Mouse (Mus musculus) MEL (cell line): ENCODE results near the gene Zpbp. TPM values are rescaled to one million over a fixed set of nuclear protein-coding genes. Genes with fewer than 3 reads are reported as not detected.

Experiments used
- DNase-seq: peaks from one replicate; pipeline ENCODE4 v3.0.0; 2011; ENCODE audit warnings: low read depth, low spot score
- H3K27ac ChIP-seq: 2 replicates; pipeline ENCODE4 v1.5.1; 2012; ENCODE audit warnings: low read depth, mild to moderate bottlenecking, control low read depth, low read length, moderate library complexity; ENCODE audit not compliant: control insufficient read depth
- H3K27me3 ChIP-seq, 2 experiments: fragments of 150-350 bp in 1 of 2; sonication (generic) in 1 of 2; 2 replicates each; pipeline ENCODE4 v1.6.1; 2012; ENCODE audit warnings: low read length in 2 of 2, mild to moderate bottlenecking in 2 of 2, improper control_type of control experiment in 1 of 2, moderate library complexity in 1 of 2; ENCODE audit not compliant: insufficient read depth in 2 of 2, control insufficient read depth in 1 of 2
- H3K36me3 ChIP-seq, 2 experiments: 2 replicates each; pipeline ENCODE4 v1.6.1; 2012 to 2014; ENCODE audit warnings: low read length in 2 of 2, improper control_type of control experiment in 1 of 2, inconsistent platforms in 1 of 2, mild to moderate bottlenecking in 1 of 2; ENCODE audit not compliant: insufficient read depth in 2 of 2, control insufficient read depth in 1 of 2
- H3K4me1 ChIP-seq, 2 experiments: fragments of 150-350 bp in 1 of 2; sonication (generic) in 1 of 2; 2 replicates each; pipeline ENCODE4 v1.6.1; 2012; ENCODE audit warnings: low read length in 2 of 2, improper control_type of control experiment in 1 of 2, mild to moderate bottlenecking in 1 of 2; ENCODE audit not compliant: insufficient read depth in 2 of 2, control insufficient read depth in 1 of 2
- H3K4me3 ChIP-seq, 2 experiments: fragments of 150-350 bp in 1 of 2; sonication (generic) in 1 of 2; 2 replicates each; pipeline ENCODE4 v1.5.1; 2012; ENCODE audit warnings: low read depth in 2 of 2, low read length in 2 of 2, mild to moderate bottlenecking in 2 of 2, moderate library complexity in 2 of 2, control low read depth in 1 of 2, improper control_type of control experiment in 1 of 2; ENCODE audit not compliant: control insufficient read depth in 1 of 2, insufficient read depth in 1 of 2
- H3K79me2 ChIP-seq: 2 replicates; pipeline ENCODE4 v1.6.1; 2012; ENCODE audit warnings: mild to moderate bottlenecking, low read length, moderate library complexity; ENCODE audit not compliant: control insufficient read depth, poor library complexity, insufficient read depth
- H3K9ac ChIP-seq: 2 replicates; pipeline ENCODE4 v1.6.1; 2012; ENCODE audit warnings: low read depth, mild to moderate bottlenecking, control low read depth, low read length, moderate library complexity; ENCODE audit not compliant: control insufficient read depth, poor library complexity, severe bottlenecking
- H3K9me3 ChIP-seq: fragments of 150-350 bp; sonication (generic); replicated peaks from 2 replicates; pipeline ENCODE4 v1.6.1; 2012; ENCODE audit warnings: mild to moderate bottlenecking, low read length, improper control_type of control experiment, moderate library complexity; ENCODE audit not compliant: insufficient read depth
- CHD2 ChIP-seq: IDR thresholded peaks from 2 replicates; pipeline ENCODE4 v1.6.1; 2011; ENCODE audit warnings: low read length, improper control_type of control experiment
- CTCF ChIP-seq, 3 experiments: IDR thresholded peaks in 2 of 3; conservative IDR thresholded peaks in 1 of 3; 2 replicates each; pipeline ENCODE4 v1.5.1; 2011 to 2012; ENCODE audit warnings: low read length in 3 of 3, low read depth in 2 of 3, mild to moderate bottlenecking in 2 of 3, improper control_type of control experiment in 1 of 3, inconsistent platforms in 1 of 3, mixed read lengths in 1 of 3, moderate library complexity in 1 of 3; ENCODE audit not compliant: control insufficient read depth in 1 of 3, insufficient read depth in 1 of 3, poor library complexity in 1 of 3, severe bottlenecking in 1 of 3
- ELF1 ChIP-seq: IDR thresholded peaks from 2 replicates; pipeline ENCODE4 v1.6.1; 2014; ENCODE audit warnings: low read depth, mild to moderate bottlenecking, inconsistent platforms, low read length, improper control_type of control experiment, moderate library complexity
- ETS1 ChIP-seq: IDR thresholded peaks from 2 replicates; pipeline ENCODE4 v1.6.1; 2012; ENCODE audit warnings: low read depth, mild to moderate bottlenecking, inconsistent platforms, low read length, improper control_type of control experiment, moderate library complexity
- GATA1 ChIP-seq: IDR thresholded peaks from 2 replicates; pipeline ENCODE4 v1.6.1; 2011; ENCODE audit warnings: low read depth, low read length, improper control_type of control experiment
- KAT2A ChIP-seq: conservative IDR thresholded peaks from 2 replicates; pipeline ENCODE4 v1.6.1; 2012; ENCODE audit warnings: low read depth, low read length, improper control_type of control experiment, inconsistent platforms
- MAZ ChIP-seq: IDR thresholded peaks from 2 replicates; pipeline ENCODE4 v1.6.1; 2012; ENCODE audit warnings: low read depth, mild to moderate bottlenecking, inconsistent platforms, low read length, improper control_type of control experiment
- MEF2A ChIP-seq: IDR thresholded peaks from 2 replicates; pipeline ENCODE4 v1.6.1; 2014; ENCODE audit warnings: low read depth, mild to moderate bottlenecking, inconsistent platforms, low read length, improper control_type of control experiment; ENCODE audit not compliant: poor library complexity, insufficient replicate concordance, severe bottlenecking; ENCODE audit errors: extremely low read depth
- MXI1 ChIP-seq: IDR thresholded peaks from 2 replicates; pipeline ENCODE4 v1.6.1; 2011; ENCODE audit warnings: mild to moderate bottlenecking, low read depth, low read length, improper control_type of control experiment
- MYB ChIP-seq: IDR thresholded peaks from 2 replicates; pipeline ENCODE4 v1.6.1; 2011; ENCODE audit warnings: mild to moderate bottlenecking, low read depth, low read length, improper control_type of control experiment
- MYC ChIP-seq: IDR thresholded peaks from 2 replicates; pipeline ENCODE4 v1.6.1; 2011; ENCODE audit warnings: low read depth, mild to moderate bottlenecking, low read length, improper control_type of control experiment, moderate library complexity
- NELFE ChIP-seq: IDR thresholded peaks from 2 replicates; pipeline ENCODE4 v1.6.1; 2011; ENCODE audit warnings: low read depth, low read length, improper control_type of control experiment
- POLR2A ChIP-seq, 2 experiments: IDR thresholded peaks; 2 replicates each; pipeline ENCODE4 v1.6.1; 2011 to 2012; ENCODE audit warnings: low read length in 2 of 2, mild to moderate bottlenecking in 2 of 2, control low read depth in 1 of 2, improper control_type of control experiment in 1 of 2, low read depth in 1 of 2, moderate library complexity in 1 of 2; ENCODE audit not compliant: control insufficient read depth in 1 of 2, insufficient read depth in 1 of 2, poor library complexity in 1 of 2
- POLR2AphosphoS5 ChIP-seq: IDR thresholded peaks from 2 replicates; pipeline ENCODE4 v1.6.1; 2012; ENCODE audit warnings: low read depth, borderline replicate concordance, mild to moderate bottlenecking, inconsistent platforms, low read length, moderate library complexity, mixed read lengths
- RAD21 ChIP-seq: IDR thresholded peaks from 2 replicates; pipeline ENCODE4 v1.6.1; 2011; ENCODE audit warnings: mild to moderate bottlenecking, low read depth, low read length, improper control_type of control experiment
- RCOR1 ChIP-seq: IDR thresholded peaks from 2 replicates; pipeline ENCODE4 v1.6.1; 2012; ENCODE audit warnings: low read depth, mild to moderate bottlenecking, inconsistent platforms, low read length, improper control_type of control experiment
- SIN3A ChIP-seq: IDR thresholded peaks from 2 replicates; pipeline ENCODE4 v1.6.1; 2012; ENCODE audit warnings: low read length, improper control_type of control experiment, inconsistent platforms
- SMC3 ChIP-seq: IDR thresholded peaks from 2 replicates; pipeline ENCODE4 v1.6.1; 2011; ENCODE audit warnings: low read depth, low read length, improper control_type of control experiment
- TAL1 ChIP-seq: IDR thresholded peaks from 2 replicates; pipeline ENCODE4 v1.6.1; 2012; ENCODE audit warnings: mild to moderate bottlenecking, inconsistent platforms, low read length, moderate library complexity, mixed read lengths
- TCF12 ChIP-seq: IDR thresholded peaks from 2 replicates; pipeline ENCODE4 v1.6.1; 2014; ENCODE audit warnings: low read depth, mild to moderate bottlenecking, inconsistent platforms, low read length, improper control_type of control experiment, moderate library complexity
- USF2 ChIP-seq, 2 experiments: IDR thresholded peaks; 2 replicates each; pipeline ENCODE4 v1.6.1; 2011 to 2012; ENCODE audit warnings: improper control_type of control experiment in 2 of 2, low read length in 2 of 2, borderline replicate concordance in 1 of 2, inconsistent platforms in 1 of 2, low read depth in 1 of 2, mild to moderate bottlenecking in 1 of 2; ENCODE audit not compliant: insufficient read depth in 1 of 2
- ZC3H11A ChIP-seq: IDR thresholded peaks from 2 replicates; pipeline ENCODE4 v1.6.1; 2012; ENCODE audit warnings: low read depth, mild to moderate bottlenecking, inconsistent platforms, low read length, improper control_type of control experiment
- polyA plus RNA-seq, 2 experiments: library from polyadenylated mRNA; stranded (reverse) in 1 of 2; unstranded in 1 of 2; fragments of >175 nt in 1 of 2; fragments of >200 nt in 1 of 2; gene quantifications; 2 replicates each; pipeline versions ENCODE4 v1.2.1 to v1.2.4; 2012; ENCODE audit warnings: low replicate concordance in 2 of 2, low read depth in 1 of 2; ENCODE audit not compliant: insufficient read length in 2 of 2, insufficient read depth in 1 of 2, missing spikeins in 1 of 2
- total RNA-seq: library from RNA; depleted of rRNA; stranded (reverse); fragments of 300-350 nt; gene quantifications from 2 replicates; pipeline ENCODE4 v1.2.3, GENCODE M21; 2012

Gene Zpbp
- total and polyA plus RNA-seq, 3 experiments: 0.42 to 0.47 TPM; not detected in 1

- no peaks in the 10 kb centered on the region; a peak in 1 of 4 replicates for H3K27me3 ChIP-seq
- no peak overlapping the region for H3K4me3 ChIP-seq
- no peak overlapping the region for H3K27ac ChIP-seq
- DNase-seq: peak; percentile 48
- no peaks in the 10 kb centered on the region for H3K9me3 ChIP-seq
- no peak overlapping the region for H3K9ac ChIP-seq
- no peaks in the 10 kb centered on the region for H3K79me2 ChIP-seq
- no peaks in the 10 kb centered on the region for H3K36me3 ChIP-seq
- TF ChIP-seq RAD21 (peak; percentile 52), CHD2 (no peak), GATA1 (no peak), ZC3H11A (peak; percentile 26), SMC3 (peak; percentile 65), CTCF (IDR thresholded peaks at IDR 0.05 in 2 of 3, conservative IDR thresholded peaks at IDR 0.05 in 1 of 3; ENCODE audit: control insufficient read depth in 1 of 3, insufficient read depth in 1 of 3, low read depth in 2 of 3, low read length in 3 of 3, poor library complexity in 1 of 3, severe bottlenecking in 1 of 3) (peak; percentile 15 to 63 (median 41); a peak in 5 of 6 replicates), MYB (no peak)
- H3K4me1 ChIP-seq: no peaks in the 10 kb centered on the region
These were observed 67.5 kb downstream of the Zpbp start for GRCm38 (mm10) chr11:11394686-11395085.

GRCm38 (mm10) chr11:11393164-11393563 lies 69.0 kb downstream of the Zpbp start:
- no peaks in the 10 kb centered on the region; a peak in 1 of 4 replicates for H3K27me3 ChIP-seq
- no peaks in the 10 kb centered on the region for H3K79me2 ChIP-seq
- no peak overlapping the region for H3K4me3 ChIP-seq
- H3K36me3 ChIP-seq: no peaks in the 10 kb centered on the region
- DNase-seq: no peak
- TF ChIP-seq MXI1: no peak
- TF ChIP-seq MAZ: no peak
- TF ChIP-seq MYB: no peak
- TF ChIP-seq CHD2: no peak
- no peak for TF ChIP-seq TAL1
- no peak for TF ChIP-seq USF2 (IDR thresholded peaks at IDR 0.05; ENCODE audit: borderline replicate concordance in 1 of 2, insufficient read depth in 1 of 2, low read depth in 1 of 2, low read length in 2 of 2)
- TF ChIP-seq POLR2A (IDR thresholded peaks at IDR 0.05; ENCODE audit: control insufficient read depth in 1 of 2, insufficient read depth in 1 of 2, low read depth in 1 of 2, low read length in 2 of 2, poor library complexity in 1 of 2): no peak
- TF ChIP-seq MEF2A: no peak
- no peak for TF ChIP-seq RCOR1
- no peak for TF ChIP-seq GATA1
- no peak for TF ChIP-seq MYC
- no peak for TF ChIP-seq SMC3
- no peak for TF ChIP-seq POLR2AphosphoS5
- TF ChIP-seq SIN3A: no peak
- no peak for TF ChIP-seq KAT2A
- no peak for TF ChIP-seq NELFE
- no peak for TF ChIP-seq TCF12
- no peak for TF ChIP-seq ELF1
- no peak for TF ChIP-seq RAD21
- no peak for TF ChIP-seq ETS1
- no peaks in the 10 kb centered on the region for H3K4me1 ChIP-seq
- H3K9me3 ChIP-seq: no peaks in the 10 kb centered on the region
- H3K9ac ChIP-seq: no peak overlapping the region
- H3K27ac ChIP-seq: no peak overlapping the region
